In genomic region chr17:9167571-9168201, GRCm38 (mm10) we compare ENCODE assay signal across 8 mouse cellular contexts.
DNase-seq lines count a peak whose midpoint lies in the region; ATAC-seq and TF ChIP-seq lines count a peak whose summit lies in the region.

No protein-coding gene starts in this region.

- H3K9ac ChIP-seq in kidney, embryonic 16.5 days (replicated peaks; ENCODE audit: low read length), result peak overlapping the region; percentile 52
- H3K9ac ChIP-seq in heart, embryonic 15.5 days, result peak overlapping the region; percentile 50; the same call in 1 of the 2 replicates
- H3K9ac ChIP-seq in stomach, embryonic 15.5 days, result no peak overlapping the region

- peak overlapping the region; percentile 44 for H3K4me3 ChIP-seq in kidney, embryonic 16.5 days (ENCODE audit: low read length)
- peak overlapping the region; percentile 63 for H3K4me3 ChIP-seq in embryonic facial prominence, embryonic 10.5 days
- peak overlapping the region; percentile 48 for H3K4me3 ChIP-seq in heart, embryonic 15.5 days
- peak overlapping the region; percentile 37 for H3K4me3 ChIP-seq in stomach, embryonic 15.5 days (replicated peaks)
- H3K4me3 ChIP-seq in thymus, adult 2 months (ENCODE audit: control insufficient read depth, insufficient read depth, low read length), result no peak overlapping the region

- peaks cover 15% of the 10 kb centered on the region for H3K4me1 ChIP-seq in kidney, embryonic 16.5 days (ENCODE audit: insufficient read depth, low read length)
- peaks cover 15% of the 10 kb centered on the region for H3K4me1 ChIP-seq in embryonic facial prominence, embryonic 10.5 days
- peaks cover 15% of the 10 kb centered on the region for H3K4me1 ChIP-seq in heart, embryonic 15.5 days (replicated peaks)
- peaks cover 9% of the 10 kb centered on the region for H3K4me1 ChIP-seq in stomach, embryonic 15.5 days
- no peaks in the 10 kb centered on the region for H3K4me1 ChIP-seq in thymus, adult 2 months (replicated peaks; ENCODE audit: control insufficient read depth, insufficient read depth, low read length)

- under 1% methylated on average over 20 of the region's 20 CpGs for WGBS in kidney, embryonic 16.5 days
- under 1% methylated on average over 20 of the region's 20 CpGs for WGBS in embryonic facial prominence, embryonic 10.5 days
- WGBS in heart, embryonic 15.5 days, result under 1% methylated on average over 20 of the region's 20 CpGs
- 1% methylated on average over 20 of the region's 20 CpGs for WGBS in stomach, embryonic 15.5 days
- 5% methylated on average over 20 of the region's 20 CpGs for WGBS in thymus, adult 2 months

- H3K27ac ChIP-seq in kidney, embryonic 16.5 days (ENCODE audit: low read length), result no peak overlapping the region
- peak overlapping the region; percentile 75 for H3K27ac ChIP-seq in embryonic facial prominence, embryonic 10.5 days (replicated peaks)
- no peak overlapping the region for H3K27ac ChIP-seq in heart, embryonic 15.5 days
- H3K27ac ChIP-seq in stomach, embryonic 15.5 days, result no peak overlapping the region
- H3K27ac ChIP-seq in thymus, adult 2 months (ENCODE audit: control insufficient read depth, insufficient read depth, low read length), result no peak overlapping the region

- DNase-seq in kidney, adult 18-20 months, result no peak
- DNase-seq in embryonic facial prominence, embryonic 10.5 days (ENCODE audit: low spot score), result peak; percentile 46
- DNase-seq in layer of hippocampus, postnatal 10 days (ENCODE audit: low spot score in 2 of 2), result peak; percentile 54 to 58
- no peak for DNase-seq in thymus, adult 2 months

- H3K4me2 ChIP-seq in kidney, embryonic 16.5 days (replicated peaks; ENCODE audit: low read depth, low read length), result peak overlapping the region; percentile 92
- peak overlapping the region; percentile 83 for H3K4me2 ChIP-seq in heart, embryonic 15.5 days
- peak overlapping the region; percentile 74 for H3K4me2 ChIP-seq in stomach, embryonic 15.5 days

- no peaks in the 10 kb centered on the region for H3K36me3 ChIP-seq in kidney, embryonic 16.5 days (ENCODE audit: insufficient read depth, low read length)
- H3K36me3 ChIP-seq in embryonic facial prominence, embryonic 10.5 days (replicated peaks), result no peaks in the 10 kb centered on the region
- no peaks in the 10 kb centered on the region for H3K36me3 ChIP-seq in heart, embryonic 15.5 days
- no peaks in the 10 kb centered on the region for H3K36me3 ChIP-seq in stomach, embryonic 15.5 days
- no peaks in the 10 kb centered on the region for H3K36me3 ChIP-seq in thymus, adult 2 months (ENCODE audit: control insufficient read depth, insufficient read depth, low read length)

- TF ChIP-seq CTCF in thymus, adult 2 months (IDR thresholded peaks at IDR 0.05; ENCODE audit: borderline replicate concordance, control insufficient read depth, extremely low read depth, insufficient read depth, low read length, poor library complexity), result no peak

- no peaks in the 10 kb centered on the region for H3K9me3 ChIP-seq in kidney, embryonic 16.5 days (ENCODE audit: low read length)
- H3K9me3 ChIP-seq in embryonic facial prominence, embryonic 10.5 days, result no peaks in the 10 kb centered on the region
- no peaks in the 10 kb centered on the region for H3K9me3 ChIP-seq in heart, embryonic 15.5 days (replicated peaks)
- H3K9me3 ChIP-seq in stomach, embryonic 15.5 days, result no peaks in the 10 kb centered on the region

- no peaks in the 10 kb centered on the region for H3K27me3 ChIP-seq in kidney, embryonic 16.5 days (ENCODE audit: insufficient read depth, low read length)
- H3K27me3 ChIP-seq in embryonic facial prominence, embryonic 10.5 days (replicated peaks; ENCODE audit: low read depth, poor library complexity, severe bottlenecking), result no peaks in the 10 kb centered on the region
- H3K27me3 ChIP-seq in heart, embryonic 15.5 days, result no peaks in the 10 kb centered on the region
- no peaks in the 10 kb centered on the region for H3K27me3 ChIP-seq in stomach, embryonic 15.5 days (replicated peaks)
- H3K27me3 ChIP-seq in thymus, adult 2 months (ENCODE audit: control insufficient read depth, insufficient read depth, low read length), result no peaks in the 10 kb centered on the region

- no peak for TF ChIP-seq POLR2A in thymus, adult 2 months (IDR thresholded peaks at IDR 0.05; ENCODE audit: control insufficient read depth, extremely low read depth, insufficient read depth, low read length, poor library complexity)

- ATAC-seq in kidney, embryonic 16.5 days (ENCODE audit: low FRiP score, low TSS enrichment), result 0 out of 2 replicates have a peak, but pooled peaks have one; percentile 46
- no peak for ATAC-seq in heart, embryonic 15.5 days (replicated peaks; ENCODE audit: insufficient number of reproducible peaks, insufficient read depth, low FRiP score, low read depth)
- ATAC-seq in megakaryocyte progenitor cell, adult 5-6 weeks (replicated peaks; ENCODE audit: poor library complexity), result peak; percentile 18; the same call in 1 of the 2 replicates
- no peak for ATAC-seq in stomach, embryonic 15.5 days (ENCODE audit: insufficient read depth, low FRiP score, low read depth)

Comparison
In these comparisons a context has a peak if more than half of its experiments do, and no peak if none do; other contexts are left out.
1. ATAC-seq: peak in kidney, embryonic 16.5 days (single experiment) and megakaryocyte progenitor cell, adult 5-6 weeks (single experiment); none in heart, embryonic 15.5 days (single experiment) and stomach, embryonic 15.5 days (single experiment).
2. DNase-seq: peak in embryonic facial prominence, embryonic 10.5 days (single experiment) and layer of hippocampus, postnatal 10 days (2 of 2); none in kidney, adult 18-20 months (single experiment) and thymus, adult 2 months (single experiment).
3. Peak in every context shown above with its lines, with median percentiles within 50 percentile points of each other: H3K4me2 ChIP-seq.